Mouse (Mus musculus) Muller cell, postnatal 12 days (primary cell): ENCODE data around the gene C1qtnf3.
A peak's percentile ranks its signal among the peaks of the same experiment; 100 is the strongest.

Experiments
- DNase-seq: peaks from one replicate; pipeline ENCODE4 v3.0.0-alpha.2; 2015; ENCODE audit errors: inconsistent ontology term

C1qtnf3 gene

GRCm38 (mm10) chr15:10951951-10952759, at the start of gene C1qtnf3:
Gene C1qtnf3 (plus strand): TSS chr15:10952332.
- DNase-seq = peak; percentile 79

GRCm38 (mm10) chr15:10902360-10902759, 49.8 kb upstream of the C1qtnf3 start:
- no peak for DNase-seq

- DNase-seq = peak; percentile 22
Observed at GRCm38 (mm10) chr15:10916611-10917311, 35.4 kb upstream of the C1qtnf3 start.

- no peak for DNase-seq
Observed at GRCm38 (mm10) chr15:10917312-10917660, 34.8 kb upstream of the C1qtnf3 start.

GRCm38 (mm10) chr15:10920212-10920611, 31.9 kb upstream of the C1qtnf3 start:
- DNase-seq = no peak

GRCm38 (mm10) chr15:10921064-10921463, 31.1 kb upstream of the C1qtnf3 start:
- DNase-seq = peak; percentile 11

- DNase-seq = no peak
Observed at GRCm38 (mm10) chr15:10922061-10922460, 30.1 kb upstream of the C1qtnf3 start.

- DNase-seq = no peak
Observed at GRCm38 (mm10) chr15:10922570-10922969, 29.6 kb upstream of the C1qtnf3 start.

GRCm38 (mm10) chr15:10923076-10923995, 28.8 kb upstream of the C1qtnf3 start:
- DNase-seq = no peak

- no peak for DNase-seq
Observed at GRCm38 (mm10) chr15:10927325-10927724, 24.8 kb upstream of the C1qtnf3 start.

GRCm38 (mm10) chr15:10928633-10929270, 23.4 kb upstream of the C1qtnf3 start:
- DNase-seq = no peak

- no peak for DNase-seq
Observed at GRCm38 (mm10) chr15:10933930-10934329, 18.2 kb upstream of the C1qtnf3 start.

- DNase-seq = no peak
Observed at GRCm38 (mm10) chr15:10940148-10941108, 11.7 kb upstream of the C1qtnf3 start.

GRCm38 (mm10) chr15:10941901-10942300, 10.2 kb upstream of the C1qtnf3 start:
- DNase-seq = peak; percentile 22

GRCm38 (mm10) chr15:10947852-10948251, 4.3 kb upstream of the C1qtnf3 start:
- DNase-seq = no peak

GRCm38 (mm10) chr15:10952760-10953305, 701 bp downstream of the C1qtnf3 start:
- DNase-seq = no peak

GRCm38 (mm10) chr15:10953465-10953864, 1.3 kb downstream of the C1qtnf3 start:
- no peak for DNase-seq

- no peak for DNase-seq
Observed at GRCm38 (mm10) chr15:10954381-10955016, 2.4 kb downstream of the C1qtnf3 start.

- no peak for DNase-seq
Observed at GRCm38 (mm10) chr15:10955156-10955555, 3.0 kb downstream of the C1qtnf3 start.

GRCm38 (mm10) chr15:10956706-10957105, 4.6 kb downstream of the C1qtnf3 start:
- DNase-seq = no peak
